Mouse (Mus musculus) G1E (cell line): ENCODE measurements around the gene Pgap1. TPM values are rescaled to one million over a fixed set of nuclear protein-coding genes. Genes with fewer than 3 reads are reported as not detected.

Source experiments
- ATAC-seq: 2 replicates; pipeline ENCODE4 v1.8.0; 2016; ENCODE audit warnings: mild to moderate bottlenecking; ENCODE audit not compliant: insufficient number of reproducible peaks, poor library complexity, low FRiP score, severe bottlenecking; ENCODE audit errors: extremely low read depth
- DNase-seq: peaks from one replicate; pipeline ENCODE4 v3.0.0; 2012; ENCODE audit warnings: low spot score
- H3K27me3 ChIP-seq: 2 replicates; pipeline ENCODE4 v1.6.1; 2012; ENCODE audit warnings: mild to moderate bottlenecking, low read length, inconsistent platforms; ENCODE audit not compliant: insufficient read depth
- H3K36me3 ChIP-seq: replicated peaks from 2 replicates; pipeline ENCODE3; 2012; ENCODE audit warnings: mild to moderate bottlenecking, inconsistent platforms
- H3K4me1 ChIP-seq: 2 replicates; pipeline ENCODE4 v1.6.1; 2012; ENCODE audit warnings: low read depth, low read length, inconsistent platforms, mixed read lengths; ENCODE audit not compliant: insufficient read depth
- H3K4me3 ChIP-seq: 2 replicates; pipeline ENCODE4 v1.5.1; 2012; ENCODE audit warnings: low read depth, mild to moderate bottlenecking, inconsistent platforms, low read length, moderate library complexity, mixed read lengths
- H3K9me3 ChIP-seq: replicated peaks from 2 replicates; pipeline ENCODE4 v1.6.1; 2012; ENCODE audit warnings: inconsistent platforms
- CTCF ChIP-seq: IDR thresholded peaks from 2 replicates; pipeline ENCODE4 v1.5.1; 2012; ENCODE audit warnings: low read depth, low read length, inconsistent platforms, mixed read lengths
- GATA1 ChIP-seq: IDR thresholded peaks from 2 replicates; pipeline ENCODE4 v1.6.1; 2012; ENCODE audit warnings: borderline replicate concordance, low read length, inconsistent platforms, mixed read lengths
- GATA2 ChIP-seq: IDR thresholded peaks from 2 replicates; pipeline ENCODE4 v1.6.1; 2012; ENCODE audit warnings: low read depth, low read length, inconsistent platforms, borderline replicate concordance
- POLR2AphosphoS5 ChIP-seq: IDR thresholded peaks from 2 replicates; pipeline ENCODE4 v1.6.1; 2012; ENCODE audit warnings: low read depth, low read length, inconsistent platforms; ENCODE audit not compliant: insufficient replicate concordance
- TAL1 ChIP-seq: conservative IDR thresholded peaks from 2 replicates; pipeline ENCODE4 v1.6.1; 2012; ENCODE audit warnings: low read depth, low read length, inconsistent platforms, mixed read lengths
- polyA plus RNA-seq: library from polyadenylated mRNA; stranded (reverse); fragments of >175 nt; gene quantifications from 2 replicates; pipeline ENCODE4 v1.2.3, GENCODE M21; 2012
- total RNA-seq, 2 experiments: library from RNA; stranded (forward) in 1 of 2; stranded (reverse) in 1 of 2; fragments of 200-1000 nt in 1 of 2; fragments of >200 nt in 1 of 2; fragmentation: Nextera tagmentation in 1 of 2; gene quantifications; 2 replicates each; pipeline ENCODE4 v1.2.3; 2014 to 2017

Pgap1 gene
- total and polyA plus RNA-seq, 3 experiments: 0.55 TPM; not detected in 2

DNA sequence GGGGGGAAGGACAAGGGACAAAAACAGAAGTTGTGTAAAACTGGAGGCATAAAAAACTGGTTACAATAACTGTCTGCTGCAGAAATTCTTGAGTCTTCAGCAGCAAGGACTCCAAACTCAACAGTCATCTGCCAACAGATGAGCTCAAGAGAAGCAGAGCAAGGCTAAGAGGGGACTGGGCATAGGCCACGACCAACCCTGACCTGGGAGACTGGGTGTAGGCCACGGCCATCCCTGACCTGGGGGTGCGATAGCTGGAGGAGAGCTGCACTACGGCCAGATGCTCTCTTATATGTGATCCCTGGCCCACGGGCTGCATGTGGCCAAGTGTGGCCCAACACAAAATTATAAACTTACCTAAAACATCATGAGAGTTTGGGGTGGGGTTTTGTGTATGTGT, 29.6 kb upstream of the Pgap1 start:
- ATAC-seq (no peak), DNase-seq (no peak)
- TF ChIP-seq POLR2AphosphoS5 (no peak), GATA2 (no peak), CTCF (no peak), TAL1 (no peak), GATA1 (no peak)
- H3K4me3 ChIP-seq: no peak overlapping the region
- no peaks in the 10 kb centered on the region for H3K4me1 ChIP-seq
- no peaks in the 10 kb centered on the region for H3K9me3 ChIP-seq
- H3K36me3 ChIP-seq: no peaks in the 10 kb centered on the region
- H3K27me3 ChIP-seq: peaks cover 2% of the 10 kb centered on the region; the same call in 1 of the 2 replicates

- no peaks in the 10 kb centered on the region for H3K36me3 ChIP-seq
- peaks cover 2% of the 10 kb centered on the region; the same call in 1 of the 2 replicates for H3K27me3 ChIP-seq
- TF ChIP-seq GATA1: no peak
- TF ChIP-seq POLR2AphosphoS5: no peak
- no peak for TF ChIP-seq TAL1
- TF ChIP-seq GATA2: no peak
- TF ChIP-seq CTCF: no peak
- H3K4me3 ChIP-seq: no peak overlapping the region
- H3K9me3 ChIP-seq: no peaks in the 10 kb centered on the region
- ATAC-seq: no peak
- no peaks in the 10 kb centered on the region for H3K4me1 ChIP-seq
- DNase-seq: no peak
Measured at GRCm38 (mm10) chr1:54585971-54586555, 28.6 kb upstream of the Pgap1 start.

DNA sequence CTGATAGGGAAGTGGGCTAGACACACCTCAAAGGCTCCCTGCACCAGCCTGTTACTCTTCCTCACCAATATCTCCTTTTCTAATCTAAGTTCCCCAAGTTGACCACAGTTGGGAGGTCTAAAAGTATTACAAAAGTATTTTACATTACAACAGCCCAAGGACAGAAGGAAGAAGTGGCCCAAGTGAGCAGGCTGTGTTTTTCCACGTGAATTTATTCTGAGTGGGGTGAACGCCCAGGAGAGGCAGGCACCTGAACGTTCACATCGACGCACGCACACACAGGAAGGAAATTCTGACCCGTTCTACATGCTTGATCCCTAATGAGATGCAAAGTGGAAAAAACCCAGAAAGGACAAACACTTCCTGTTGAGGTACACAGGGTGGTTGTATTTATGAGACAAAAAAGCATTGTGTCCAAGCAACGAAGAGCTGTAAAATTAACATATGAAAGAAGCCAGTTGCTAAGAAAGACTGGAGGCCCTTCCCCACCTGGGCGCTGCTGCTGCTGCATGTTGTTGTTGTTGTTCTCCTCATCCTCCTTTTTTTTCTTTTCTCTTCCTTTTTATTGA, 27.9 kb upstream of the Pgap1 start:
- H3K27me3 ChIP-seq: peaks cover 2% of the 10 kb centered on the region; the same call in 1 of the 2 replicates
- DNase-seq (no peak), ATAC-seq (no peak)
- no peak overlapping the region for H3K4me3 ChIP-seq
- TF ChIP-seq GATA2 (no peak), TAL1 (no peak), GATA1 (no peak), POLR2AphosphoS5 (no peak), CTCF (no peak)
- no peaks in the 10 kb centered on the region for H3K9me3 ChIP-seq
- no peaks in the 10 kb centered on the region for H3K4me1 ChIP-seq
- no peaks in the 10 kb centered on the region for H3K36me3 ChIP-seq

DNA sequence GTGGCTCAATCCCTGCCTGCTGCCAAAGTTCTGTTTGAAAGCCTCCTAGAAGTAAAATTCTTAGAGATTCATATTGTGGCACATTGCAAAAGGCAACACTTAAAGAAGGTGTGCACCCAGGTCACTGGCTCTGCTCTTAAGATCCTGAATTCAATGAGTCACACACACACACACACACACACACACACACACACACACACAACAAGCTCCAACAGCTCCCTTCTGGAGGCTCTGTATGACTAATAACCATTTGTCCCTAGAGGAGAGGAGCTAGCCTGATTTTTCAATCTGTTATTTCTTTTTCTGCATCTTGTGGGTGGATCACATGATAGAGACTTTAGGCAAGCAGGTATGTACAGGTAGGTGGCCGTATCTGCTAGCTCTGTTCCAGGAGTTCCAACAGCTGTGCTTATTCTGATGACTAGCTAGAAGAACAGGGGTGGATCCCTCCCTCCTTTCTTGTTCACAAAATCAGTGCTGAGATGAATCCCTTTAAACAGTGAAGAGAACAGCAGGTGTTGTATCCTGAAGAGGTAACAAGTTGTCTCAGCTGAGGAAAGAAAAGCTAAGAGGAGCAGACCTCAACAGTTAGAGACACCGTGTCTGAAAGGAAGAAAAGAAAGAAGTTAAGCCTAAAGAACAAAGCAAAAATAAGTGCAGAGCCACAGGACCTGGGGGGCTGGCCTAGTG, 27.2 kb upstream of the Pgap1 start:
- Histone ChIP-seq H3K27me3 (peaks cover 2% of the 10 kb centered on the region; the same call in 1 of the 2 replicates), H3K4me3 (no peak overlapping the region)

DNA sequence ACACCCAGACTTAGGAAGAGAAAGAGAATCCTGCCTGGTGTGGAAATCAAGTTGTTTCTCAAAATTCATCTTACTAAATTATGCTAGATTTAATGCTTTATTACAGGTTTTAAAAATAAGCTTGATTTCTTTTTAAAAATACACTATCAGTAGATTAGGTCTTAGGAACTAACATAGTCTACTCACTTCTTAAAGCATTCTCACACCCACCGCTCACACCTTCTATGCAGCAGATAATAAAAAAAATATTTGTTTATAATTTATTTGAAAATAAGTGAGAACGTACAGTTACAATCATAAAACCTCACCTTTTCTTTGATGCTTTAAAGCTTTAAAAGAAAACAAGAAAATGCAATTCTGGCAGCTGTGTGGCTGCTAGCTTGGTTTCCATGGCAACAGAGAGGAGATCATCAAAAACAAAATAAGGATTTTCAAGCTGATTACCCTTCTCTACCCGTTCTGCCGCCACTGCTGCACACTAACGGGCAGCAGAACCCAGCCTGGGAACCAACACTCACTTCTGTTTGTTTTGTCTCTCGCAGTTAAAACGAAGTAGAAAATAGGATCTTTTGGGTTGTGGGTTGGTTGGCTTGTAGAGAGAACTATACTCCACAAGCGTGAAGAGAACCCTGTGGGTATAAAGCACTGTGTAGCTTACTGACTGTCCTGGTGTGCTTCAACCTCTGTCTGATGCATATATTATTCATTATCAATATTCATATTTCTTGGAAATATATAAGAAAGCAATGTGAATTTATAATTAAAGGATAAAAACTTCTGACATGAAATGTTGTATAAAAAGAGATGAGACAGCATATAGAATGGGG, 21.1 kb upstream of the Pgap1 start:
- H3K4me1 ChIP-seq: no peaks in the 10 kb centered on the region
- no peaks in the 10 kb centered on the region for H3K9me3 ChIP-seq
- no peak overlapping the region for H3K4me3 ChIP-seq
- TF ChIP-seq GATA2: no peak
- no peak for TF ChIP-seq CTCF
- no peak for TF ChIP-seq POLR2AphosphoS5
- TF ChIP-seq TAL1: no peak
- TF ChIP-seq GATA1: no peak
- ATAC-seq (no peak), DNase-seq (no peak)
- no peaks in the 10 kb centered on the region for H3K36me3 ChIP-seq
- H3K27me3 ChIP-seq: no peaks in the 10 kb centered on the region

More for the DNA sequence above, 27.2 kb upstream of the Pgap1 start:
- Histone ChIP-seq H3K9me3 (no peaks in the 10 kb centered on the region), H3K4me1 (no peaks in the 10 kb centered on the region), H3K36me3 (no peaks in the 10 kb centered on the region)
- no peak for DNase-seq
- TF ChIP-seq POLR2AphosphoS5: no peak
- TF ChIP-seq TAL1: no peak
- TF ChIP-seq CTCF: no peak
- TF ChIP-seq GATA1: no peak
- TF ChIP-seq GATA2: no peak
- ATAC-seq: no peak

GRCm38 (mm10) chr1:54569102-54569501, 11.6 kb upstream of the Pgap1 start:
- Histone ChIP-seq H3K36me3 (no peaks in the 10 kb centered on the region), H3K27me3 (no peaks in the 10 kb centered on the region), H3K4me3 (no peak overlapping the region), H3K9me3 (no peaks in the 10 kb centered on the region), H3K4me1 (no peaks in the 10 kb centered on the region)
- DNase-seq (no peak), ATAC-seq (no peak)
- TF ChIP-seq CTCF (no peak), GATA1 (no peak), GATA2 (no peak), TAL1 (no peak), POLR2AphosphoS5 (no peak)
